Mouse (Mus musculus) kidney, embryonic 14.5 days (tissue): Measurements from ENCODE around the gene Dynlrb2. TPM values are rescaled to one million over a fixed set of nuclear protein-coding genes. Genes with fewer than 3 reads are reported as not detected.

ENCODE experiments used
- polyA plus RNA-seq: library from polyadenylated mRNA; unstranded; fragments of >200 nt; fragmentation: Nextera tagmentation; extraction: Ambion mirVana; gene quantifications from 2 replicates; pipeline ENCODE4 v1.2.1, GENCODE M21; 2014

Gene Dynlrb2
- polyA plus RNA-seq, 1 experiment from 2014 or later: not detected

Other genes with a start within 250 kb of the Dynlrb2 start
- 8.4 and 9.2 TPM in 2 replicates for gene Cdyl2, start 228.0 kb downstream of the Dynlrb2 start, polyA plus RNA-seq